Mouse (Mus musculus) NIH3T3 (cell line): Measurements from ENCODE around the gene Sipa1l2.

Experiments
- DNase-seq: peaks from one replicate; pipeline ENCODE4 v3.0.0-alpha.2; 2012; ENCODE audit warnings: low read depth

The Sipa1l2 gene

DNA sequence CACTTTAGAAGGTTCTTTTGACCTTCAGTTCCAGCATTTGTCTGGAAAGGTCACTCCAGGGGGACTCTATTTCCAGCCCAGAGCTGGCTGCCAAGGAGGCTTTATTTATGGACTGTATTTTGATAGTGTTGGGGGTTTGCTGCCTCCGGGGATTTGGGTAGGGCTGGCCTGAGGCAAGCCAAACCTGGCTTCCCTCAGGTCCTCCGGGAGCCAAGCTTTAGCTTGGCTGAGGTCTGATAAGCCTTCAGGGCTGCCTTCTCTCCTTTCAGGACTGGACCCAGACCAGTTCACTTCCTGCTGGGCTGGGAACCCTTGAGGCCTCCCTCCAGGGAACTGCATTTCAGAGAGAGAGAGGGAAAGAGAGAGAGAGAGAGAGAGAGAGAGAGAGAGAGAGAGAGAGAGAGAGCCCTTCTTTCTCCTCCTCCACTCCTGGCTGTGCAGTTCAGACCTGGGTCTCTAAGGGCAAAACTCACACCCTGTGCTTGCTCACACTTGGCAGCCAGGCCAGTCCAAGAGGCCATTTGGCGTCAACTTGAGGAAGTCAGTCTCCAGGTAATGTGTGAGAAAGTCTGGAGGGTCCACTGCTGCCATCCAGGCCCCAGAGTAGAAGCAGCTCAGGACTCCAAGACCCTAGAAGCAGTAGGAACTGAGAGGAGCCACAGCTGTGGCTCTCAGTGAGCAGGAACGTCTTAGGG lies 201.1 kb downstream of the Sipa1l2 start:
- peak; percentile 78 for DNase-seq
